Mouse (Mus musculus) lung, postnatal 0 days (tissue): ENCODE data around the gene Lgals2.

Experiments used
- CTCF ChIP-seq: IDR thresholded peaks from 2 replicates; pipeline ENCODE4 v1.5.1; 2016; ENCODE audit warnings: antibody characterized with exemption, mild to moderate bottlenecking
- EP300 ChIP-seq: IDR thresholded peaks from 2 replicates; pipeline ENCODE4 v1.6.1; 2016; ENCODE audit warnings: antibody characterized with exemption, mild to moderate bottlenecking, control low read depth

DNA sequence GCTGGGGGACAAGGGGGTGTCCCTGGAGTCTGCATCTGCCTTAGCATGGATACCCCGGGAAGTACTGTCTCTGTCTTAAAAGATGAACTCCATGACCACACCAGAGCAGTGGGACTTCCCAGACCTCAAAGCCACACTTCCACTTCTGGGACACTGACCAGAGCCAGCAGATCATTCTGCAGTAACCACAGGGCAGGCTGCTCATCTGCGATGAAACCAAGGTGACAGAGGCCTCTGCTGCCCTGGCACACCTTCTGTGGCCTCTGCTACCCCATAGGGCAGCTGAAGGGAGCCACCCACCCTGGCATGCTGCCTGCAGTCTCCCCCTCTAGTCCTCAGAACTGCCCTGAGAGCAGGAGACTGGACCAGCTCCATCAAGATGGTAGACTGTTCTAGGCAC, 40.4 kb upstream of the Lgals2 start:
- TF ChIP-seq CTCF (no peak), EP300 (no peak)
